Mouse (Mus musculus) heart, postnatal 14 days (tissue): Measurements from ENCODE around the gene 1700042G07Rik. TPM values are rescaled to one million over a fixed set of nuclear protein-coding genes. Genes with fewer than 3 reads are reported as not detected.
"Not testable (repeated sequence)": the region's sequence is repeated elsewhere in the genome, so short reads cannot be mapped to it uniquely, and the experiment has no call there.

Source experiments
- DNase-seq, 2 experiments: peaks; one replicate each; pipeline ENCODE4 v3.0.0; 2021 to 2022
- intact Hi-C: fragments of 180-260 bp; cut with DNase I; formaldehyde crosslinking; loops from one replicate; pipeline ENCODE4 v1.15.1; 2025
- total RNA-seq, 2 experiments: library from RNA; stranded (reverse); gene quantifications; 2 replicates each; pipeline ENCODE4 v1.2.3; 2021

Gene 1700042G07Rik
- total RNA-seq, 2 experiments from 2014 or later, result not detected

DNA sequence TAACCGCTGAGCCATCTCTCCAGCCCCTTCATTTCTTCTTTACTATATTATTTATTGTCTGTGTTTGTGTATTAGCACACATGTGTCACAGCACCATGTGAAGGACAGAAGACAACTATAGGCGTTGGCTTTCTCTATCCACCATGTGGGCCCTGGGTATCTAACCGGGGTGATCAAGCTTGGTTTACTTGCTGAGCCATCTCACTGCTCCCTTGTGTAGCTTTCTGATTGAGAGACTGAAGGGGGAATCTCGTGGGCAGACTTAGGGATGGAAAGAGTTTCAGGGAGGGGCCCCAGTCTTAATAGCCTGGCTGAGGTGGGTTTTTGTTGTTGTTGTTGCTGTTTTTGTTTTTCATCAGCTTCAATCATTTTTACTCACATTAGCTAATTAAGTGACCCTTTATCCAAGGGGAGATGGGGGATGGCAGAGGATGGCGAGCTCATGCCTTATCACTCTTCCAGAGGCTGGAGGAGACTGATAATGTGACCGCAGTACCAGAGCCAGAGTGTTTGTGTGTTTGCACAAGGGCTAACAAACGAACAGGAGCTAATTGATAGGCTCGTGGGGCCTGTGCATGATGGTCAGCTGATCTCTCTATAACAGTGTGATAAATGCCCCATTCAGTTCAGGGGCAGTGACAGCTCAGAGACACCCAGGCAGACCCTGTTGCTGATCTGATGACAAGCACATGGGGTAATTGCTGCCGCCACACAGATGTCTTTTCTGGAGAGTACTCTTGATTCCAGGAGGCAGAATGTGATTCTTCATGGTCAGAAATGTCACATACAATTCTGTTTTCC, 20.6 kb downstream of the 1700042G07Rik start:
- intact Hi-C loops, result no loop called here
- no peak for DNase-seq

DNA sequence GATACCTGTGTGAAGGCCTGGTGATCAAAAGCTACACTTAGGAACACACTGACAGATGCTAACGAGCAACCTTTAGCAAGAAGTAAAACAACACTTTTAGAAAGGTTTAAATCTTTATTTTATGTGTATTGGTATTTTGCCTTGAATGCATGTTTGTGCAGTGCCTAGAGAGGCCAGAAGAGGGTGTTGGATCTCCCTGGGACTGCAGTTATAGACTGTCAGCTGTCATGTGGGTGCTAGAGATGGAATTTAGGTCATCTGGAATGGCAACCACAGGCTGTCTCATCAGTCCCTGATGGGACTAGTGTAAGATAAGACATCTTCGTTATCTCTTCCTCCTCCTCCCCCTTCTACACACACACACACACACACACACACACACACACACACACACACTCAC, 25.2 kb downstream of the 1700042G07Rik start:
- intact Hi-C loops, result no loop called here
- DNase-seq, result no peak

DNA sequence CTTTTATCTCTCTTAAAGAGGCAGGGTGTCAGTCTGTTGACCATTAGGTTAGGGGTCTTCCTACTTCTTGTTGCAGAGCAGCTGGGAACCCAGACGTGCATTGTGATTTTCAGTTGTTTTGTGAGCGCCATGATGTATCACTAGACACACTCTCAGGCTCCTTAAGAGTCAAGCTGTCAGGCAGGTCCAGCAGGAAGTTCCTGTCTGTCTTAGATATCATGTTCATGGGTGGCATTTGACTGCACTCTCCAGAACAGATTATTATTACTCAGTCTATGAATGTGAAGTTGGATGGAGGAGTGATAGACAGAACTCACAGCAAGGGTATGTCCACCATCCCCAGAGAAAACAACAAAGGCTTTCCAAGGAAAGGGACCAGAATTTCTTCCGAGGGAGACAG, 31.2 kb downstream of the 1700042G07Rik start:
- intact Hi-C loops, result no loop called here
- no peak for DNase-seq

DNA sequence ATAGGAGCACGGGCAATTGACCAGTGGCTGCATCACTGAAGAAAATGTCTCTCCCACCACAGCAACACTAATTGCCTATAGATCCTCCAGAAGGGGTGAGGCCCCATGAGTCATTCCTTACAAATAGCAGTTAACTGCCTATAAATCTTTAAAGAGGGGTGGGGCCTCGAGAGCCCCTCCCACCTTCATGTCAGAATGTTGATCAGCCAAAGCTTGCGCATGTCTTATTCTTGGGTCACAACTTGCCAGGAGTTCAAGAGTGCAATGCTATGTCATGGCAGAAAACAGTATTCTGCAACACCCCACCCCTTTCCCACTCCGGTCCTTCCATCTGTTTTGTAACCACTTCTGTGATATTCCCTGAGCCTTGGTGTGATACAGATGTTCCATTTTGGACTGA, 33.4 kb downstream of the 1700042G07Rik start:
- intact Hi-C loops, result no loop called here
- no peak for DNase-seq

DNA sequence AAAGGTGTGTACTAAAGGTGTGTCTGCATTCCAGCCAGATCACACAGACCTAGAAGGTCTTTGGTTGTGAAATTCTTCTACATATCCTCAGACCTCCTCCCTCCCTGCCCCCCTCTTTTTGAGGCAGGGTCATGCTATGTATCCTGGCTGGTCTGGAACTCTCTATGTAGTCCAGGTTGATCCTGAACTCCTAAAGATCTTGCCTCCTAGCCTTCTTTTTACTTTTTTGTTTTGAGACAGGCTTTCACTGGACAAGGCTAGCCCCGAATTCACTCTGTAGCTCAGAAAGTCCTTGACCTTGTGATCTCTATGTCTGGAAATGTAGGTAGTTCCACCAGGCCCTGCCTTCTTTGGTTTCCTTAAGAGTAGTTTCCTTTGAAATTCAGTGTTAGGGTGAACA, 35.7 kb downstream of the 1700042G07Rik start:
- intact Hi-C loops, result no loop called here
- no peak for DNase-seq

DNA sequence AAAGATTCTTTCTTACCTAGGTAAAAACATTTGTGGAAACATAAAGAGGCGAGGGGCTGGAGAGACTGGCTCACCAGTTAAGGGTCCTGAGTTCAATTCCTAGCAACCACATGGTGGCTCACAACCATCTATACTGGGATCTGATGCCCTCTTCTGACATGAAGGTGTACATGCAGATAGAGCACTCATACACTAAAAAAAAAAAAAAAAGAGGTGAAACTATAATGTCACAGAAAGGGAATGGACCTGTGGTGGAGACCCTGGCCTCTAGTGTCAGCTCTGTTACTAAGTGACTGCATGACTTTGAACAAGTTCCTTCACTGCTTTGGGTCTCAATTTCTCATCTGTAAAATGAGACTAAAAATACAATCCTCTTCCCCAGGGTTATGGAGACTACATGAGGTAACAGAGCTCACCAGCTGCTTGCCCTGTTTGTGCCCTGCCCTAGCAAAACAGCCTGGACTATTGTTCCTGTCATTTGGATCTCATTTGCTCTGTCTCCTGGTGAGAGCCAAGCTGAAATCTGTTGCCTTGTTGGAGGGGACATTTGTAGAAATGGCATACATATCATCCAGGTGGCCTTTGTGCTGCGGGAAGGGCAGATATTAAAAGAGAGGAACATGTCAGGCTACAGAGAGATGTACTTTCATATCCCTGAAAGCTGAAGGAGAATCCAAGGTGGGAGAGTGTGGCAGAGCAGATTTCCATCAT, 42.9 kb downstream of the 1700042G07Rik start:
- no peak for DNase-seq
- intact Hi-C loops, result no loop called here

DNA sequence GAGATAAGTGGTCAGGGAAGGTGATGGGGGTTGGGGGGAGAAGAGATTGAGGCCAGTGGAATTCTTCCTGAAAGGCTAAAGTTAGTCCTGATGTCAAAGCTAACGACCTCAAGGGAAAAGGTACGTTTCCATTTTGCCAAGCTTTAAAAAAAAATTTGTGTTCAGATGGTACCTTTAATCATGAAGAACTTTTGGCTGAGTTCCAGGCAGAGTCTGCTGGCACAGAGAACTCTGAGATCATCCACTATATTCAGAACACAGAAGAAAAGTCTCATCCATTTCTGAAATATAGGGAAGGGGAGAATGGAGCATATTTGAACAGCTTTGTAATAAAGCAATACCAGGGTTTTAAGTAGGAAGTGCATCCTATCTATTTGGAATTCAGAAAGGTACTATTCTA, 43.9 kb downstream of the 1700042G07Rik start:
- intact Hi-C loops, result no loop called here
- DNase-seq, result peak in 1 of 2 experiments; percentile 23

DNA sequence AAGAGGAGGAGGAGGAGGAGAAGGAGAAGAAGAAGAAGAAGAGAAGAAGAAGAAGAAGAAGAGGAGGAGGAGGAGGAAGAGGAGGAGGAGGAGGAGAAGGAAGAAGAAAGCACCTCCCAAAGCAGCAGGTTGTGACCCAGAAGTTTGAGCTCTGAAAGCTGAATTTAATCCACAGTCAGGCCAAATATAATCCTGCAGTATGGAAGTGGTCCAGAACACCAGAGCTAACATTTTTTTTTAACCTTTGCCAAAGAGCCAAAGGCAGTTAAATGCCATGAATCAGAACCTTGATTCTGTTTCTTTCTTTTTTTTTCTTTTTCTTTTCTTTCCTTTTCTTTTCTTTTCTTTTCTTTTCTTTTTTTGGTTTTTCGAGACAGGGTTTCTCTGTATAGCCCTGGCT, 44.5 kb downstream of the 1700042G07Rik start:
- intact Hi-C loops, DNase-seq: not testable (repeated sequence)

DNA sequence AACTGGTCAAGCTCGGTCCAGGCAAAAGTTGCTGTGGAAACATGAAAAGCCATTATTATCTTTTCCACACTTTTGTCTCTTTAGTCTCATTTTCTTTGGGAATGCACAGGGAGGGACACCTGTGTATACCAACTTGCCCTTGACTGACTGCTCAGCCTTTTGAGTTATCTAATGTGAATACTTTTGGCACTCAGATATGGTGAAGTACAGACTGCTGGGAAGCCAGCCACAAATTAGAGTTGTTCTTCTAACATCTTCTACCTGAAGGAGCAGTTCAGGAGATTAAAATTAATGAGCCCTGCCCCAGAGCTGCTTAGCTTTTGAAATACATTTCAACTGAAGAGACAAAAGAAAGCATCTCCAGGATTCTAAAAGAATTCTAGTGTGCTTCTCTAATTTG, 45.9 kb downstream of the 1700042G07Rik start:
- intact Hi-C loops, result no loop called here
- DNase-seq, result no peak

DNA sequence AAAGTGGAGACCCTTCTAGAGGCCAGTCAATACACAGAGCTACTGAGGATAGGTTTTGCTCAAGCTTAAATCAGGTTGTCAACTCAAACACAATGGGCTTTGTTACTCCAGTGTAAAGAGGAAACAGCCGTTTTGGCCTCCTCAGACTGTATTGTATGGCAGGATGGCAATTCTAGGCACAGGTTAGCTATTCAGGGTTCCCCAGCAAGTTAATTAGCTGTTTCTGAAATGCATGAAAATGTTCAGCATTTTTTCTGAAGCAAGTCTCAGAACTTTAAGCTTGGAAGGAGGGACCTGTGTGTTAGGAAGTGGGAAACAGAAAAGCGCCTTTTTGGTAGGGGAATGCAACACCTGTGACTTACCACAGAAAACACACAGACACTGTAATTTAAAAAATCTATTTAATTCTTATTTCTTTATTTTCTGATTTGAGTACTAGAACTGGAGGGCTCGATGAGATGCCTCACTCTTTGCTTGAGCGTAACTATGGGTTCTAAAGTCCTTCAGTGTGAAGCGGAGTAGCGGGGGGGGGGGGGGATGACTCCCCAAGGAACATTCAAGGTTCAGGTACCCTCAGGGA, 47.0 kb downstream of the 1700042G07Rik start:
- intact Hi-C loops, result loop anchor here (1.0 kb wide), 1 partner anchor 45 kb away; no protein-coding TSS in a partner anchor

DNA sequence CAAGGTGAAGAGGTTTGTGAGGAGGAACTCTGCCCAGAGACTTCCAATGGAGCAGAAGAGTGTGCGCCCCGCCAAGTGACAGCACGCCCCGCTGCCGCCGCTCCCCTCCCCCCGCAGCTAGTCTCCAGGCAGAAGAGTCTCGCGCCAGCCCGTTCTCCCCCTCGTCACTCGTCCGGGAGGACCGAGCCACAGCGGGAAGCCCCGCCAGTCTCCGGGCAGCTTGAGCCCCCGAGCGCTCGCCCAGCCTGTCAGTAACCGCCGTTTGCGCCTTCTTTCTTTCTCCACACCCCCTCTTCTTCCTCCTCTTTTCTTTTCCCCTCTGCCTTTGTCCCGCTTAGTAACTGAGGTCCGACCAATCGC, 47.6 kb downstream of the 1700042G07Rik start:
- no peak for DNase-seq
- intact Hi-C loops, result loop anchor here (1.0 kb wide), 1 partner anchor 45 kb away; no protein-coding TSS in a partner anchor

More for the DNA sequence above, 47.0 kb downstream of the 1700042G07Rik start:
- DNase-seq, result peak in 1 of 2 experiments; percentile 15

DNA sequence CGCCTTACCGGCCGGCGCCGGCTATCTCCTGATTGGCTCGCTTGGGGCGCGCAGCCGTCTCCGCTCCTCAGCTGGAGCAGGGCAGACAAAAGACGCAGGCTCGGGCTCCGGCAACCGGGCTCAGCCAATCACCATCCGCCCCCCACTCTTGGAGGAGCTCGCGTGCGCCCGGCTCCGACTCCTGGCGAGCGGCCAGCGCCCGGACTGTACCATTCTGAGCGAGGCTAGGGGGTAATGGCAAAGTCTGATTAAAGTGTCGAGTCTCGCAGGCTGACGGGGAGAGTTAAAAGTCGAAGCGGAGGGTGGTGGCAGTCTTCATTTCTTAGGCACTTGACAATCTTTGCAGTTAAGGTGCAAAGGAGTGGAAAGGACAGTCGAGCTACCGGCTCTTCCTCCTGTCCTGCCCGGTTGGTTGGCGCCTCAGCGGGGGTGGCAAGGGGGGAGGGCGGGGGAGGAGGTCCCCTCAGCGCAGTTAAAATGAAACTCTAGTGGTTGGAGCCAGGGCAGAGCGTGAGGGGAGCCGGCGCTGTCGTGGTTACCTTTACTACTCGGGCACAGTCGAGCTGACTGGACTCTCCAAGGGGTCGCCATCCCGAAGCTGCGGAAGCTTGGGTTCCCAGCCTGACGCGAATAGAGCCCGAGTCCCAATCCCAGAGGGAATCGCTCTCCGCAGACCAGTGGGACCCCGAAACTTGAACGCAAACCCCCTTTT, 48.1 kb downstream of the 1700042G07Rik start, which contains the start of gene Pik3r3:
Gene Pik3r3, plus strand, starts transcription at position 479 of the 712 bp plus-strand sequence.
- intact Hi-C loops, result no loop called here
- peak; percentile 98 for DNase-seq

DNA sequence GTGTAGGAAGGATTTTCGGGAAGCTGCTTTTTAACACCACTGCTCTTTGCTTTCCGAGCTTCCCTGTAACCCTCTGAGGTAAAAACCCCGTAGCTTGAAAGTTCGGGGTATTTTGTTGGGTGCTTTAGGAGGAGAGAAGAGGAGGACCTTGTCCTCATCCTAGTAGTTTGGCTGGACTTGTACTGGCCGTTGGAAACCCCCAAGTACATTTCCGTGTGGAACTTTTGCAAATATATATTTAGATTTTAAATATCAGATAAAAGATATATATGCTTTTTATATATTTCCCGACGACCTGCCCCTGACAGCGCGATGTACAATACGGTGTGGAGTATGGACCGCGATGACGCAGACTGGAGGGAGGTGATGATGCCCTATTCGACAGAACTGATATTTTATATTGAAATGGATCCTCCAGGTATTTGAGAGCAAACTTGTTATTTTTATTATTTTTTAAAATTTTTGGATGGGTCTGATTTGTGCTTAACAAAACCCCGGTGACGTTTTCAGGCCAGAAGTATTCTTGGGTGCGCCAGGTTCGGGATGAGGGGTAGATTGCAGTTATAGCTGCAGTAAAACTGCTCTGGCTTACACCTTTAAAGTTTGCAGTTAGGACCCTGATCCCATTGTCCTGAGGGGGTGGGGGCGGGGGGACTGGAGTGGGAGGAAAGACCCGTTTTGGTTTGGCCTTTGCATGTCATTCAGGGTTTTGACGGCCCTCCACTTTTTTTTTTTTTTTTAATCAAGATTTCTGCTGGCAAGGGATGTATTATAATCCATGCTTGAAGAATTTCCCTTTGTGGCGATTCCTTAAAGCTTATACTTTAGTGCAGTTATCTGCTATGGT, 49.0 kb downstream of the 1700042G07Rik start:
- intact Hi-C loops, result no loop called here
- peak in 1 of 2 experiments; percentile 7 for DNase-seq

DNA sequence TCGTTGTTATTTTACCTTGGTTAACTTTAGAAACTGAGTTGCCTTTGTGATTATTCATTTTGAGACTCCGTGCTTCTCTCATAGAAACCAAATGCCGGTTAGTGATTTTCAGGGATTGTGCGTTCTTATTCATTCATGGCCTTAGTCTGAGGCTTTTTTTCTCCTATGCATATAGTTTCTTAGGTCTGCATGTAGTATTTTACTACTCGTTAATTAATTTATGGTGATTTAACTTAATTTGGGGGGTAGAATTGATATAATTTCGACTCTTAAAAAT, 49.6 kb downstream of the 1700042G07Rik start:
- intact Hi-C loops, result no loop called here
- no peak for DNase-seq

Other genes starting within 250 kb of the 1700042G07Rik start
- gene Dmbx1, start 233.4 kb upstream of the 1700042G07Rik start, total RNA-seq, result not detected
- under 1 TPM; 0.53 to 0.78 TPM for gene Faah, start 155.4 kb upstream of the 1700042G07Rik start, total RNA-seq
- 10 to 100 TPM; 24.4 to 25.6 TPM for gene Nsun4, start 119.5 kb upstream of the 1700042G07Rik start, total RNA-seq
- 1,000 to 10,000 TPM; 1,830 to 1,899 TPM for gene Uqcrh, start 98.3 kb upstream of the 1700042G07Rik start, total RNA-seq
- 10 to 100 TPM; 30.7 to 31.5 TPM for gene Lrrc41, start 98.1 kb upstream of the 1700042G07Rik start, total RNA-seq
- gene Rad54l, start 49.7 kb upstream of the 1700042G07Rik start, total RNA-seq, result 1 to 10 TPM in 1 of 2 experiments, under 1 TPM in 1; 0.81 to 1.5 TPM
- gene Pomgnt1, start 49.5 kb upstream of the 1700042G07Rik start, total RNA-seq, result 10 to 100 TPM; 69.3 to 74.1 TPM
- 1 to 10 TPM; 3.7 to 5.5 TPM for gene Lurap1, start 22.0 kb upstream of the 1700042G07Rik start, total RNA-seq
- gene Tspan1, start 5.8 kb upstream of the 1700042G07Rik start, total RNA-seq, result under 1 TPM in 1 of 2 experiments, not detected in 1; 0.36 TPM
- 1 to 10 TPM; 1.1 to 3.7 TPM for gene Gm49337, start within 50 bp of the 1700042G07Rik start, total RNA-seq
- 10 to 100 TPM; 18.3 to 18.9 TPM for gene Pik3r3, start 48.2 kb downstream of the 1700042G07Rik start, total RNA-seq